Mouse (Mus musculus) small intestine, adult 2 months (tissue): ENCODE results near the gene Vmn2r58. TPM values are rescaled to one million over a fixed set of nuclear protein-coding genes. Genes with fewer than 3 reads are reported as not detected.
"Not testable (repeated sequence)": the region's sequence is repeated elsewhere in the genome, so short reads cannot be mapped to it uniquely, and the experiment has no call there.

Source experiments
- H3K27ac ChIP-seq: fragments of 200-500 bp; 2 replicates; pipeline ENCODE4 v1.5.1; 2012; ENCODE audit warnings: low read depth, low read length, control low read depth, inconsistent platforms; ENCODE audit not compliant: insufficient read depth
- H3K27me3 ChIP-seq: fragments of 200-500 bp; 2 replicates; pipeline ENCODE4 v1.6.1; 2012; ENCODE audit warnings: mild to moderate bottlenecking, moderate library complexity, low read length, inconsistent platforms; ENCODE audit not compliant: control insufficient read depth, insufficient read depth
- H3K36me3 ChIP-seq: fragments of 200-500 bp; 2 replicates; pipeline ENCODE4 v1.6.1; 2012; ENCODE audit warnings: mild to moderate bottlenecking, low read length, control low read depth, inconsistent platforms; ENCODE audit not compliant: control insufficient read depth, insufficient read depth
- H3K4me1 ChIP-seq: fragments of 200-500 bp; 2 replicates; pipeline ENCODE4 v1.6.1; 2012; ENCODE audit warnings: low read length, inconsistent platforms, mixed read lengths; ENCODE audit not compliant: control insufficient read depth, insufficient read depth, insufficient read length
- H3K4me3 ChIP-seq: fragments of 200-500 bp; 2 replicates; pipeline ENCODE4 v1.5.1; 2012; ENCODE audit warnings: low read depth, mild to moderate bottlenecking, control low read depth, inconsistent platforms, low read length, moderate library complexity
- WGBS: fragments of 180-500 bp; shearing (Covaris S2); methylation state at CpG from one replicate; pipeline ENCODE4 v1.1.7; 2018; 5-methylcytosine and 5-hydroxymethylcytosine counted together
- polyA plus RNA-seq: library from polyadenylated mRNA; depleted of rRNA; stranded (reverse); fragments of >200 nt; gene quantifications from 2 replicates; pipeline ENCODE4 v1.2.3, GENCODE M21; 2012; rRNA removed

Vmn2r58 gene
- polyA plus RNA-seq, result not detected in 2 replicates

GRCm38 (mm10) chr7:41872612-41873011 lies at the start of gene Vmn2r58:
Vmn2r58 (minus strand) TSS chr7:41872712.
- H3K27me3 ChIP-seq, H3K36me3 ChIP-seq, H3K4me3 ChIP-seq, H3K27ac ChIP-seq, H3K4me1 ChIP-seq: not testable (repeated sequence)
- 78% methylated on average over 5 of the region's 5 CpGs for WGBS

Other genes starting within 250 kb of the Vmn2r58 start
- 0.15 TPM in 1 of 2 replicates, not detected in the other for gene Zfp788, start 239.5 kb downstream of the Vmn2r58 start, polyA plus RNA-seq
- gene Vmn2r59, start 186.3 kb upstream of the Vmn2r58 start, polyA plus RNA-seq, result not detected in 2 replicates
- not detected in 2 replicates for gene Vmn2r60, start 235.1 kb upstream of the Vmn2r58 start, polyA plus RNA-seq